Mouse (Mus musculus) CD4-positive, CD25-positive, alpha-beta regulatory T cell, adult 2 months (primary cell): ENCODE measurements at regions not wholly inside any gene's neighbourhood (a gene's known extent, or its start where the extent isn't known, plus 50 kb on each side); places are given as distances from the start of the nearest gene placed in this dataset.
"Not testable (repeated sequence)": the region's sequence is repeated elsewhere in the genome, so short reads cannot be mapped to it uniquely, and the experiment has no call there.

Source experiments
- DNase-seq: peaks from one replicate; pipeline ENCODE4 v3.0.0-alpha.2; 2012; ENCODE audit warnings: low read depth, low spot score

DNA sequence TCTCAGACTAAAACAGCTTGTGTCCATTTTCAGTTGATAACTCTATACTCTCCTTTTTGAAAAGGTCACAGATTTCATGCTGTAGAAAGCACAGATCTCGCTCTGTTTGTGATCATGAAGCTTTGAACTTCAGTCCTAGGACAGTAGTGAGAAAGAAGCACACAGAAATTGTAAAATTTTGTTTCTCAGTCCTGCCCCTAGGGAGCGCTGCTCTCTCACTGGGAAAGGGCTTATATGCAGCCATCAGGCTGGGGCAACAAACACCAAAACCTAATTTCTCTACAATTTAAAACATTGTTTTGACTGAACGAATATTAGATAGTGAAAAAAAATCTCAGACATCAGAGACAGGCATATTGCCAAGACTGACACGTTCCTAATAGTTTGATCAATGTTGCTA lies 534.7 kb upstream of the Olfr1507 start:
- not testable (repeated sequence) for DNase-seq

DNA sequence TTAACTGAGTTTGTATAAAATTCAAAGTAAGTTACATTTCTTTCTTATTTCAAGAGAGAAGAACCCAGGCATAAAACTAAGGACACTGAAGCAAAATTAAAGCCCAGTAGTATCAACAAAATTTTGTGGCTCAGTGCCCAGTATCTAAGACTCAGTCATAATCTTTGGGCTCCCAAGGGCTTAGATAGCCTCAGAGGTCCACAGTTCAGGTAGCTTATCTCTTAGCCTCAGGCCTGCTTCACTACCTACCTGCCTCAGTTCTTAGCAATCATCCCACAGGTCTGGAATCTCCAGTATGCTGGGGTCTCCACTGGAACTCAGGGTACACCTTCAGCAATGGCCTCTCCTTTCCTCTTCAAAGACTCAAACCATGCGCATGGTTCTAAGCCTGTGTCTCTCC lies 531.4 kb upstream of the Olfr1507 start:
- not testable (repeated sequence) for DNase-seq

DNA sequence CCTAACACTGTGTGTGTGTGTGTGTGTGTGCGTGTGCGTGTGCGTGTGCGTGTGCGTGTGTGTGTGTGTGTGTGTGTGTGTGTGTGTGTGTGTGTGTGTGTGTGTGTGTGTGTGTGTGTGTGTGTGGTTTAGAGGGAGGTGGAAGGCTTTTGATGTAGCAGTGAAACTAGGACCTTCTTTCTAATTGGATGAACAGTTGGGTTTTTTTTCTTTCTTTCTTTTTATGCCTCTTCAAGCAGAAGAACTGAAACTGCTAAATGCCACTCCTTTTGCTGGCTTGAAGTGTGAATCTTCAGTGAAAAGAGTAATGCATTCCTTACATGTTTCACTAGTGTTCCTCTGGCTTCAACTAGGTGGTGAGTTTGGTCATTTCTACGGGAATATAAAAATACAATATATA lies 524.6 kb upstream of the Olfr1507 start:
- DNase-seq, result not testable (repeated sequence)

DNA sequence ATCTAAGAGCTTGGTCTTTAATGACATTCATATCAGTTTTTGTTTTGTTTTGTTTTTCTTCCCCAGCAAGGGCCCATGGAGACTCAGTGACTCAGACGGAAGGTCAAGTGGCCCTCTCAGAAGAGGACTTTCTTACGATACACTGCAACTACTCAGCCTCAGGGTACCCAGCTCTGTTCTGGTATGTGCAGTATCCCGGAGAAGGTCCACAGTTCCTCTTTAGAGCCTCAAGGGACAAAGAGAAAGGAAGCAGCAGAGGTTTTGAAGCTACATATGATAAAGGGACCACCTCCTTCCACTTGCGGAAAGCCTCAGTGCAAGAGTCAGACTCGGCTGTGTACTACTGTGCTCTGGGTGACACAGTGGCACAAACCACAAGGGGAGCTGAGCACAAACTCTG lies 512.2 kb upstream of the Olfr1507 start:
- not testable (repeated sequence) for DNase-seq

DNA sequence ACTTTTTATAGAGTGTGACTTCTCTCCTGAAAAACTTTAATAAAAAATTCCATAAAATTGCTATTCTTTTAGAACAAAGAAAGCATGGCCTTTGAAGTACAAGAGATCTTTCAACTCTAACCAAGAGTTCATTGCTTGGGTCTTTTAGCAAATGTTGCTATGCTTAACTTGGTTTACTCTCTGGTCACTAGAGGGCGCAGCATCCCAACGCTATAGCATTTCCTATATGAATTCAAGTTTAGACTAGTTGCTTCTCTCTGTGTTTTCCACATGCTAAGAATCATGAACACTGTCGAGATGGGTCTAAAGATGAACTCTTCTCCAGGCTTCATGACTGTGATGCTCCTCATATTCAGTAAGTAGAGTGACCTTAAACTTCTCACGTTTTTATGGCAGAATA lies 511.8 kb upstream of the Olfr1507 start:
- not testable (repeated sequence) for DNase-seq

DNA sequence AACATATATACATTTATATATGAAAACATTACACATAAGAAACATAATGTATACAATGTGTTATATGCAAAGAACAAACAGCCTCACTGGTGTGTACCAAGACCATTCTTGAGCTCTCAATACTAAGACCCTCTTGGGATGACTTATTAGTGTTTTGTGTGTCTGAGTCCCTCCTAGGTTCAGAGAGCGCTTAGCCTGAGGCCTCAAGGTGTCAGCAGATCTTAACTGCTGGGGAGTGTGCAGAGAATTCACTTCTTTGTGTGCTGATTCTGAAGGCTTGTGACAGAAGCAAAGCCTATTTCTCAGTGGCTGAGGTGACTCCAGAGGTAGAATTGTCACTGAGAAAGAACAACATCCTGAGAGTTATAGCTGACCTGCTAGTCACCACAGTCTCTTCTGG lies 505.7 kb upstream of the Olfr1507 start:
- not testable (repeated sequence) for DNase-seq

DNA sequence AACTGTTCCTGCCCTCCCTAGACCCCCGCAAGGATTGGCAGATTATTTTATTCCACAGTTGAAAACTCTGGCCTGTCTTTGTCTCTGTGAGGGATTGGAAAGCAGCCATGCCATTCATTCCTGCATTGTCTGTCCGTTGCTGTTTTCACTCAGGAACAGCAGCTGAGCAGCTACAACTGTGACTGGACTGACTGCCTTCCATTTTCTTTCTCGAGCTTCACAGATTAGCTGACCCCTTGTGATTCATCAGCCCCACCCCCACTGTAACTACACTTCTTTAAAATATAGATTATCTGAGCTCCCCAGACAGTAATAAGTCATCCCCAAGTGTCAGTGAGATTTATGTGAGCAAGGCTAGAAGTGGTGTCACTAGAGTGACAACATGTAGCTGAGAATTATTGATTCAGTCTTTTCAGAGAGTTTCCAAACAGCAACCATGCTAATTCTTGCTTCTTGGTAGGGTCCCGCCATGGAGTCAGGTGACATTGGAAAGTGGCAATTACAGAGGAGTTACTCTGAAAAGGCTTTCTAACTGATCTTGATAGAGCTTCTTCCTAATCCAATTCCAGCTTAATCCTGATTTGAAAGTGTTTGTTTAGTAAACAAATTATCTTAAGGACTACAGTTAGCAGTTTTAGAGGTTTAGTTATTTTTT lies 496.7 kb upstream of the Olfr1507 start:
- not testable (repeated sequence) for DNase-seq

DNA sequence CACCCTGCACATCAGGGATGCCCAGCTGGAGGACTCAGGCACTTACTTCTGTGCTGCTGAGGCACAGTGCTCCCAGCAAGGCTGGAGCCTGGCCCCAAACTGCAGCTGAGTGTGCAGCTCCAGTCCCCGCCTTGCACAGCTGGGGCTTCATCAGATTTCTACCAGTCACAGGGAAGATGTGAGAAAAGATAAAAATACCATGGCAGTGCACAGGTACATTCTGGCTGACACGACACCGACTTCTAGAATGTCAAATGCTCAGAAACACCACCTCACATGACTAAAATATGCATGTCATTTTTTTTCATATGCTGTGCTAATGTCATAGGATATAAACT lies 495.7 kb upstream of the Olfr1507 start:
- DNase-seq, result not testable (repeated sequence)

DNA sequence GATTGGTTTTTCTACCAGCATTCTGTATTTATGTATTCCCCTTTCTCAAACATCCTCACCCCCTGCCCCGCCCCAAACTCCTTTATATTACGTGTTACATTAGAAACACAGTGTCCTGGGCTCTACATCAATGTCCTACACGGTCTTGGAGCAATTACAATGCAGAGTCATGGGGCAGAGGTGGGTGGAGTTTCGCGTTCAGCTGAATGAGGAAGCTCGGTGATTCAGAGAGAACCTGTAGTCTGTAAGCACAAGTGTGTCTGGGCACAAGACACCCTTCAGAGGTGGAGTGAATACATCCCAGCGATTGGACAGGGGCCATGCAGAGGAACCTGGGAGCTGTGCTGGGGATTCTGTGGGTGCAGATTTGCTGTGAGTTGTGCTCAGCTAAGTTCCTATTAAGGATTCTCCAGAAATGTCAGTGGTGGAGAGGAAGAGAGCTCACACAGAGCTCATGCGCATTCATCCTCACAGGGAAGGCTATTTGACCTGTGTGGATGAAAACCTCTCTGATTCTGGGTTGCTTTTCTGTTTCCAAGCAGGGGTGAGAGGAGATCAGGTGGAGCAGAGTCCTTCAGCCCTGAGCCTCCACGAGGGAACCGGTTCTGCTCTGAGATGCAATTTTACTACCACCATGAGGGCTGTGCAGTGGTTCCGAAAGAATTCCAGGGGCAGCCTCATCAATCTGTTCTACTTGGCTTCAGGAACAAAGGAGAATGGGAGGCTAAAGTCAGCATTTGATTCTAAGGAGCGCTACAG lies 495.2 kb upstream of the Olfr1507 start:
- DNase-seq, result not testable (repeated sequence)

DNA sequence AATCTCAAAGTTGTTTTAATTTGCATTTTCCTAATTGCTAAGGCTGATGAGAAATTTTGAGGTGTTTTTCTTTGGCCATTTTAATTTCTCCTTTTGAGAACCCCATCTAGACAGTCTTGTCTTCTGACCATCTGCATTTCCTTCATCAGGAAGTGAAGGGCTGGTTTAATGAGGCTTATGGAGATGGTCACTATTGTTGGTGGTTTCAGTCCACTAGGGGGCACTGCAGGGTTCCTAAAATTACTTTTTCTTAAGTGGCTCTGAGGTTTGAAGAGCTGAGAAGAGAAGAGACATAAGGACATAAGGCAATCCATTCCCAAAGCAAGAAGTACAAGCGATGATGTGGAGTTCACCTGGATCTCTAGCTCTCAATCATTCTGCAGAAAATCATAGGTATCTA lies 494.4 kb upstream of the Olfr1507 start:
- not testable (repeated sequence) for DNase-seq

DNA sequence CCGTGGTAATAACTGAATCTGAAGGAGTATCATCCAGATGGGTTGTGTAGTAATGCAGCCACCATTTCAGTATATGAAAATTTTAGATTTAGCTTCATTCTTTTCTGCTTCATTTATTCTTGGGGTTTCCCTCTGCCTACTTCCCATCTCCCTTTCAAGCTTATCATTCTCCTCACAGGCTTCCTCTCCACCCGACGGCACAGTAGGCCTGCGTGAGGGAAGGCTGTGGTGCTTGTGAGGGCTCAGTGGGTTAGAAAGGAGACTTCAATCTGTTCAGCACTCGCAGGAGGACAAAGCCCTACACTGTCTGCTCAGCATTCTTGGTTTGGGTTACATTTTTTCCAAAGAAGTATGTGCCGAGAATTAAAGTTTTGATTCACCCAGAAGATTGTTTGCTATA lies 493.0 kb upstream of the Olfr1507 start:
- DNase-seq, result not testable (repeated sequence)

DNA sequence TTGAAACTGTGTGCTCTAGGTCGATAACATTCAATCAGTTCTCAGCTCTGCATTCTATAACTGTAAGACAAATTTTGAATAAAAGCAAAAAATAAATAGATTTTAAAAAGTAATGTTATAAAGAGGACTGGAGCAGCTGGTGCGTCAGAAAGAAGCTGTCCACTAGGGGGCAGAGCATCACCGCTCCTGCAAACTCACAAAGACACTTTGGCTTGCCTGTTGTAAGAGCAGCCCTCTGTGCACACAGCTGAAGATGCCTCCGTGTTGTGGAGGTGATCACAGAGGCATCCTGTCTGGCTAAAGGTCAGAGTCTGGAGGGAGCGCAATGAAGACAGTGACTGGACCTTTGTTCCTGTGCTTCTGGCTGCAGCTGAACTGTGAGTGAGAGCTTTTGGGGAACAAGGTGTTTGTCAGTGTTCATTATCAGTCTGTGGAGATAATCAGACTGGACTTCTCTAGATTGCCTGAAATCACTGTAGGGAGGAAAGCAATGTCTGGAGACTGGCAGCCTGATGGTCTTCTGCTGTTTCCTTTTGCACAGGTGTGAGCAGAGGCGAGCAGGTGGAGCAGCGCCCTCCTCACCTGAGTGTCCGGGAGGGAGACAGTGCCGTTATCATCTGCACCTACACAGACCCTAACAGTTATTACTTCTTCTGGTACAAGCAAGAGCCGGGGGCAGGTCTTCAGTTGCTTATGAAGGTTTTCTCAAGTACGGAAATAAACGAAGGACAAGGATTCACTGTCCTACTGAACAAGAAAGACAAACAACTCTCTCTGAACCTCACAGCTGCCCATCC lies 476.9 kb upstream of the Olfr1507 start:
- not testable (repeated sequence) for DNase-seq

DNA sequence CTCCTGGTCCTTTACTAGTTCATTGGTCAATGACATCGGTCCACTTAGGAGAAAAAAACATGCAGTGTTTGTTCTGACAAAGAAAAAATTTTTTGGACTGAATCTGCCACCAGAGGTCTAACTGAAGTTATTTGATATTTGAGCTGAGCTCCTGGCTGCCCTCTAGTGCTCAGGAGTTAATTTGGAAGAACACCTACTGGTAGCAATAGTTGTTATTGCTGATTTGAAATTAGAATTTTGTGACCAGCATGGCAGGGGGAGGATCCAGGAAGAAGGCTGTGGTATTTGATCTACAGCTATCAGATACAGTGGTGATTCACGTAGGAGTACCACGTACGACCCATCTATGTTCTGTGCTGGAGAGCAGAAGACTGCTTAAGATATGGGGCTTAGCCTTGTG lies 466.6 kb upstream of the Olfr1507 start:
- not testable (repeated sequence) for DNase-seq

DNA sequence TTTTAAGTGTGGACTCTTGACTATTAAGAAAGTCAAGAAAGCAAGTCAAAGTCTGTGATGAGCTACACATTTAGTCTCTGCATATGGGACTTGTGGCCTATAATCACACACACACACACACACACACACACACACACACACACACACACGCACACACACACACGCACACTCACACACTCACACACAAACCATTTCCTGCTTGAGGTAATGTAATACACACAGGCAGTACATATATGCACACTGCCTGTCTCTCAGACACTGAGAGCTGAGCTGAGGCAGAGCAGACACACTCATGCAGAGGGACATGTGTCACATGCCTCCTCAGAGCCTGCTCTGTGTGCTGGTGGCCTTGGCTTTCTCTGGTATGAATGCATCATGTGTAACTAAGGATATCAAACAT lies 461.0 kb upstream of the Olfr1507 start:
- not testable (repeated sequence) for DNase-seq

DNA sequence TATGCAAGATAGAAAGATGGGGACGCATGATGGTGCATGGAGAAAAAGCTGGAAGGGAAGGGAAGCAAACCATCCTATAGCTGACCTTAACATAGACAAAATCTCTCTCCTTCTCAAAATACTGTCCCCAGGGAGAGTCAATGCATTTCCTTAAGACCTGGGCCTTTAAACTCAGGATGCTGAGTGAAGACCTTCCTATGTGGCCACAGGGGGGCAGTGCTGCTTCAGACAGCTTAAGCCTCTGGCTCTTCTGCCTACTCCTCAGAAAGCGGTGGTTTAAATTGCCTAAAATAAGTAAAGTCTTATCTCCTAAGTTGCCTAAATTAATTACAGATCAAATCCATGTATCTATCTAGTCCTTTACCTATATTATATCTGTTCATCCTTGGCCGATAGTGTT lies 449.4 kb upstream of the Olfr1507 start:
- not testable (repeated sequence) for DNase-seq

DNA sequence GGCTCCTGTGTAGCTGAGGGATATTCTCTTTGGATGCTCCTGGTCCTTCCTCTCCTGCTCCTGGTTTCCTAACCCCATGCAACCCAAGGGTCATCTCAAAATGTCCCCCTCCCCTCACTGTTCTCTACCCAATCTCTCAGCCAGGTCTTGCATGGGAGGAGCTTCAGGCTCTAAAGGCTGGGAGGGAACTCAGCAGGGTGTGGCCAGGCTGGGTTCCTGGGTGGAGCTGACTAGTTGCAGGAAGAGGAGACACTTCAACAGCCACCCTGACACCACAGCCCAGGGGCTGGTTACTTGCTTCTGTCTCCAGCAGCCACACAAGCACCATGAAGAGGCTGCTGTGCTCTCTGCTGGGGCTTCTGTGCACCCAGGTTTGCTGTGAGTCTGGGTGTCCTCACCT lies 446.9 kb upstream of the Olfr1507 start:
- not testable (repeated sequence) for DNase-seq

DNA sequence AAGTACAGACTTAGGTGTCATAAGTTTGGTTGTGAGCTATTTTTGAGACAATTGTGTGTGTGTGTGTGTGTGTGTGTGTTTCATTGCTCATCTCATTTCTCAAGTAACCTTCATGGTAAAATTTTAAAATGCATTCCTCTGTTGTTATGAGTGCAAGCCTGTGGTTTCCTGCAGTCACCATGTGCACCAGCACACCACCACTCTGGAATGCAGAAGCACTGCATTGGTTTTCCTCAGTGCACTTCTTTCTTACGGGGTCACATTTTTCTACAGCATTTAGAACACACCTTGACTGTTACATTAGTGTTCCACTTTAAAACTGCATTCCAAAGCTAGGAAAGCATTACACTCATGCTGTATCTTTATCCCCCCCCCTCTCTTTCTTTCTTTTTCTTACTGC lies 446.2 kb upstream of the Olfr1507 start:
- not testable (repeated sequence) for DNase-seq

DNA sequence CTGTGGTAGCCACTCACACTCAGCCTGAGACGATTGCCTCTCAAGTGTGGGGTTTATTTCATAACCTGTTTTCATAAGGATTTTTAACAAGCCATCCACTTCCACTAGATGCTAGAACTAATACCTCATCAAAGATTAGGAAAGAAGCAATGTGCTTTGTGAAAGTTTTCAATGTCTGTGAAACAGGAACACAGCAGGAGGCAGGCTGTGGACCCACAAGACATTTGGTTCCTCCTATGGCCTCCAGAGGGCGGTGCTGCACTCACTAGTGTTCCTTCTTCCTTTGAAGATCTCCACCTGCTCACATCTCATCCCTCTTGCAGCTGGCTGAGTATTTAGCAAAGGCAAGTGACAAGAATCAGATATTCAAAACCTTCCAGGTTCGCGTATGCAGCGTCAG lies 424.6 kb upstream of the Olfr1507 start:
- DNase-seq, result not testable (repeated sequence)

DNA sequence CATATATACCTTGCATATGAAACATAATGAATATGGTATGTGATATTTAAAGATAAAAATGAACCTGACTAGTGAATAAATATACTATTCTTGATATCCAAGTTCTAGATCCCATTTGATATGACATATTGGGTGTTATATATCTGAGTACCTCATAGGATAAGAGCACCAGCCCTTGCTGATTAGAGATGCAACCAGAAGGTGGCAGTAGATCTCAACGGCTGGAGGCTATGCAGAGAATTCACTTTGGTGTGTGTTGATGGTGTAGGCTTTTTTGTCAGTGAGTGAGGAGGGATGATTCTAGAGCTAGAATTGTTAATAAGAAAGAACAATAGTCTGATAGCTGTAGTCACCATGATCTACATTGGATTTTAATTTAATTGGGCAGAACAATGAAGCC lies 418.3 kb upstream of the Olfr1507 start:
- not testable (repeated sequence) for DNase-seq

DNA sequence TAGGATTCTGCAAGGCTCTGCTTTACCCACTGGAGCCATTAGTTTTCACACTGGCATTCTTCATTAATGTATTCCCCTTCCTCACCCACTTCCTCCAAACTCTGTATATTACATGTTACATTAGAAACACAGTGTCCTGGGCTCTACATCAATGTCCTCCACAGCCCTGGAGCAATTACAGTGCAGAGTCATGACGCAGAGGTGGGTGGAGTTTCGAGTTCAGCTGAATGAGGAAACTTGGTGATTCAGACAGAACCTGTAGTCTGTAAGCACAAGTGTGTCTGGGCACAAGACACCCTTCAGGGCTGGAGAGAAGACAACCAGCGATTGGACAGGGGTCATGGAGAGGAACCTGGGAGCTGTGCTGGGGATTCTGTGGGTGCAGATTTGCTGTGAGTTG lies 404.1 kb upstream of the Olfr1507 start:
- DNase-seq, result not testable (repeated sequence)

DNA sequence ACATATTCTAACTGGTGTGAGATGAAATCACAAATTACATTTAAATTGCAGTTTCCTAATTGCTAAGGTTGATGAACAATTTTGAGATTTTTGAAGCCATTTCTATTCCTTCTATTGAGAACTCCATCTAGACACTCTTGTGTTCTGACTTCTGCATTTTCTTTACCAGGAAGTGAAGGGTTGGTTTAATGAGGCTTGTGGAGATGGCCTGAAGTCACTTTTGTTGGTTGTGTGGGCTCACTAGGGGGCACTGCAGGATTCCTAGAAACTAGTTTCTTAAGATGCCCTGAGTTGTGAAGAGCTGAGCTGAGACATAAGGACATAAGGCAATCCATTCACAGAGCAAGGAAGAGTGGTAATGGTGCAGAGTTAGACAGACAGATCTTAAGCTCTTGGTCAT lies 402.8 kb upstream of the Olfr1507 start:
- not testable (repeated sequence) for DNase-seq

DNA sequence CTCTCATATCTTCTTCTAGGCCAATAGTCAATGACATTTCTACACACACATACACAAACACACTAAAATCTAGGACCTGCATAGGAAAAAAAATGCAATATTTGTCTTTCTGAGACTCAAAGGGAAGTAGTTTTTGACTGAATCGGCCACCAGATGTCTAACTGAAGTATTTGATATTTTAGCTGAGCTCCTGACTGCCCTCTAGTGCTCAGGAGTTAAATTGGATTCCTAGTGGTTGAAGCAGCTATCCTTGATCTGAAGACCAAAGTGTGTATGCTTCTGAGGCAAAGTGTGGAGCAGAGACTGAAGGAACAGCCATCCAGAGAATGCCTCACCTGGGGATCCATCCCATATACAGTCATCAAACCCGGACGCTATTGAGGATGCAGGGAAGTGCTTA lies 384.4 kb upstream of the Olfr1507 start:
- DNase-seq, result not testable (repeated sequence)
